Mouse (Mus musculus) embryonic facial prominence, embryonic 11.5 days (tissue): Measurements from ENCODE around the gene Slc4a2. TPM values are rescaled to one million over a fixed set of nuclear protein-coding genes. Genes with fewer than 3 reads are reported as not detected.

ENCODE experiments used
- polyA plus RNA-seq: library from polyadenylated mRNA; unstranded; fragments of >200 nt; fragmentation: Nextera tagmentation; extraction: Ambion mirVana; gene quantifications from 2 replicates; pipeline ENCODE4 v1.2.1, GENCODE M21; 2014

The Slc4a2 gene
- polyA plus RNA-seq, 1 experiment from 2014 or later: 16.5 TPM

Other genes starting within 250 kb of the Slc4a2 start
- 3.7 and 4.2 TPM in 2 replicates for gene Kcnh2, start 72.2 kb upstream of the Slc4a2 start, polyA plus RNA-seq
- gene Nos3, start 59.0 kb upstream of the Slc4a2 start, polyA plus RNA-seq: 3.2 and 4.2 TPM in 2 replicates
- 0.18 and 0.21 TPM in 2 replicates for gene Atg9b, start 31.7 kb upstream of the Slc4a2 start, polyA plus RNA-seq
- gene Abcb8, start 30.2 kb upstream of the Slc4a2 start, polyA plus RNA-seq: 27.0 and 27.4 TPM in 2 replicates
- gene Asic3, start 10.4 kb upstream of the Slc4a2 start, polyA plus RNA-seq: 0.42 and 0.45 TPM in 2 replicates
- 49.9 and 50.8 TPM in 2 replicates for gene Cdk5, start 307 bp upstream of the Slc4a2 start, polyA plus RNA-seq
- gene Fastk, start 21.4 kb downstream of the Slc4a2 start, polyA plus RNA-seq: 77.8 and 88.2 TPM in 2 replicates
- gene Tmub1, start 24.0 kb downstream of the Slc4a2 start, polyA plus RNA-seq: 20.2 and 24.7 TPM in 2 replicates
- gene Agap3, start 28.3 kb downstream of the Slc4a2 start, polyA plus RNA-seq: 40.0 and 45.1 TPM in 2 replicates
- 0.07 and 0.13 TPM in 2 replicates for gene Gbx1, start 103.4 kb downstream of the Slc4a2 start, polyA plus RNA-seq
- 0.24 and 0.36 TPM in 2 replicates for gene Asb10, start 117.1 kb downstream of the Slc4a2 start, polyA plus RNA-seq
- gene 4931409K22Rik, start 133.0 kb downstream of the Slc4a2 start, polyA plus RNA-seq: not detected in 2 replicates
- 148 and 159 TPM in 2 replicates for gene Abcf2, start 153.6 kb downstream of the Slc4a2 start, polyA plus RNA-seq
- gene Chpf2, start 162.9 kb downstream of the Slc4a2 start, polyA plus RNA-seq: 6.4 and 7.1 TPM in 2 replicates
- 46.2 and 47.1 TPM in 2 replicates for gene Smarcd3, start 200.6 kb downstream of the Slc4a2 start, polyA plus RNA-seq